Mouse (Mus musculus): ENCODE measurements around the gene Srebf1. TPM values are rescaled to one million over a fixed set of nuclear protein-coding genes. Genes with fewer than 3 reads are reported as not detected.

The Srebf1 gene
- total RNA-seq, 1 experiment from 2014 or later: 130 TPM

Small RNA genes lying within 50 kb of the gene (microRNA-seq; reads per million reads assigned to microRNA genes)
- gene Mir6921 (0.43 to 1.5 reads per million in 2 experiments), gene Mir6922 (0.43 to 0.76 reads per million in 2 experiments)

Other genes starting within 250 kb of the Srebf1 start
- 16.4 and 69.4 TPM in 2 replicates for gene Pemt, start 176.1 kb downstream of the Srebf1 start, total RNA-seq (2021)
- gene Rai1, start 117.6 kb downstream of the Srebf1 start, total RNA-seq (2021): 38.8 and 48.3 TPM in 2 replicates
- gene Tom1l2, start 130.3 kb upstream of the Srebf1 start, total RNA-seq (2021): 55.9 and 65.0 TPM in 2 replicates
- gene Drc3, start 130.7 kb upstream of the Srebf1 start, total RNA-seq (2021): 1.6 TPM in 2 replicates
- gene Gid4, start 194.6 kb upstream of the Srebf1 start, total RNA-seq (2021): 53.9 and 56.5 TPM in 2 replicates
- 103 and 111 TPM in 2 replicates for gene Atpaf2, start 195.9 kb upstream of the Srebf1 start, total RNA-seq (2021)
- gene Drg2, start 232.0 kb upstream of the Srebf1 start, total RNA-seq (2021): 57.3 and 66.8 TPM in 2 replicates
- gene Myo15, start 246.8 kb upstream of the Srebf1 start, total RNA-seq (2021): 0.30 and 0.70 TPM in 2 replicates

Data from adrenal gland, postnatal 14 days (tissue).